Mouse (Mus musculus): ENCODE measurements around the gene E130308A19Rik. TPM values are rescaled to one million over a fixed set of nuclear protein-coding genes. Genes with fewer than 3 reads are reported as not detected.

E130308A19Rik gene
- total RNA-seq, 2 experiments from 2014 or later, result 7.1 TPM

GRCm38 (mm10) chr4:59639163-59639562, 13.2 kb downstream of the E130308A19Rik start:
- no peak for DNase-seq

- no peak for DNase-seq
Observed at GRCm38 (mm10) chr4:59640720-59641119, 14.7 kb downstream of the E130308A19Rik start.

GRCm38 (mm10) chr4:59642039-59642438, 16.0 kb downstream of the E130308A19Rik start:
- no peak for DNase-seq

GRCm38 (mm10) chr4:59642657-59643056, 16.6 kb downstream of the E130308A19Rik start:
- no peak for DNase-seq

- DNase-seq, result no peak
Observed at GRCm38 (mm10) chr4:59644431-59644830, 18.4 kb downstream of the E130308A19Rik start.

- DNase-seq, result no peak
Observed at GRCm38 (mm10) chr4:59644992-59645391, 19.0 kb downstream of the E130308A19Rik start.

GRCm38 (mm10) chr4:59645610-59646009, 19.6 kb downstream of the E130308A19Rik start:
- no peak for DNase-seq

GRCm38 (mm10) chr4:59646020-59646696, 20.1 kb downstream of the E130308A19Rik start:
- DNase-seq, result no peak

- no peak for DNase-seq
Observed at GRCm38 (mm10) chr4:59649119-59649518, 23.1 kb downstream of the E130308A19Rik start.

- DNase-seq, result no peak
Observed at GRCm38 (mm10) chr4:59652166-59652681, 26.2 kb downstream of the E130308A19Rik start.

GRCm38 (mm10) chr4:59656061-59656642, 30.1 kb downstream of the E130308A19Rik start:
- DNase-seq, result no peak

- no peak for DNase-seq
Observed at GRCm38 (mm10) chr4:59662163-59662562, 36.2 kb downstream of the E130308A19Rik start.

GRCm38 (mm10) chr4:59663451-59663850, 37.4 kb downstream of the E130308A19Rik start:
- DNase-seq, result no peak

GRCm38 (mm10) chr4:59666550-59667317, 40.7 kb downstream of the E130308A19Rik start:
- DNase-seq, result peak; percentile 25 to 34

- DNase-seq, result no peak
Observed at GRCm38 (mm10) chr4:59668050-59668449, 42.0 kb downstream of the E130308A19Rik start.

- DNase-seq, result no peak
Observed at GRCm38 (mm10) chr4:59669131-59669530, 43.1 kb downstream of the E130308A19Rik start.

- no peak for DNase-seq
Observed at GRCm38 (mm10) chr4:59670015-59670414, 44.0 kb downstream of the E130308A19Rik start.

- no peak for DNase-seq
Observed at GRCm38 (mm10) chr4:59673423-59674117, 47.6 kb downstream of the E130308A19Rik start.

GRCm38 (mm10) chr4:59674929-59675679, 49.1 kb downstream of the E130308A19Rik start:
- no peak for DNase-seq

- no peak for DNase-seq
Observed at GRCm38 (mm10) chr4:59675699-59676098, 49.7 kb downstream of the E130308A19Rik start.

- no peak for DNase-seq
Observed at GRCm38 (mm10) chr4:59681383-59681782, 55.4 kb downstream of the E130308A19Rik start.

All from heart, adult 18-20 months (tissue).